Mouse (Mus musculus): Measurements from ENCODE around the gene Olfr291. TPM values are rescaled to one million over a fixed set of nuclear protein-coding genes. Genes with fewer than 3 reads are reported as not detected.

The Olfr291 gene
- not detected in 2 replicates for polyA plus RNA-seq (2012; ENCODE audit: low replicate concordance)

GRCm38 (mm10) chr7:84853253-84853652 lies at the start of gene Olfr291:
Gene Olfr291, plus strand, starts transcription at chr7:84853553.

Other genes with a start within 250 kb of the Olfr291 start
- 0.65 and 1.2 TPM in 2 replicates for gene Fah, start 246.8 kb upstream of the Olfr291 start, polyA plus RNA-seq (2012; ENCODE audit: low replicate concordance)
- gene Zfand6, start 163.6 kb upstream of the Olfr291 start, polyA plus RNA-seq (2012; ENCODE audit: low replicate concordance): 9.3 and 11.8 TPM in 2 replicates
- 0.02 TPM in 1 of 2 replicates, not detected in the other for gene Vmn2r65, start 110.6 kb downstream of the Olfr291 start, polyA plus RNA-seq (2012; ENCODE audit: low replicate concordance)
- gene Vmn2r66, start 158.7 kb downstream of the Olfr291 start, polyA plus RNA-seq (2012; ENCODE audit: low replicate concordance): 0.01 TPM in 1 of 2 replicates, not detected in the other